Comparison of ENCODE assay signal across 22 mouse cellular contexts in the genomic region with DNA sequence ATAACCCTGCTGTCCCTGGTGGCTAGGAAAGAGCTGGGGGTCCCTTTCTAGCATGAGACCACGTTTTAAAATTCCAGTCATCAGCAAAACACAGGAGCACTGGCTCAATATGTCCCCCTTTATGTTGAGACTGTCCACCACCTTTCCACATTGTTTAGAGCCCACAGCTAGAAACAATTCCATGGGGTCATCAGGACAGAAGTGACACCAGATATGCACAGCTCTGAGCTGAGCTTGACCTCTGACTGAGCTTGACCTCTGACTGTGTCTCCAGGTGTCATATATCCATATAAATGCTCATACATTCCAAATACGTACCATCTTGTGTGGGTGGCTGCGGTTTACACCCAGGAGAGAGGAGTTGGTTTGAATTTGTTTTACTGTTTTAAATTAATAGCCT.
A peak's percentile ranks its signal among the peaks of the same experiment; 100 is the strongest.
DNase-seq lines count a peak whose midpoint lies in the region; ATAC-seq and TF ChIP-seq lines count a peak whose summit lies in the region.
"Had no signal": no experiment of that assay in that cellular context is flagged by ENCODE, and none has a peak within 500 bp of the region (broad histone marks: within the 10 kb centered on the region; RNA-seq: fewer than 3 reads in every experiment).

No protein-coding gene starts in this region.

- H3K9ac ChIP-seq in liver, embryonic 12.5 days: no peak overlapping the region
- H3K9ac ChIP-seq in liver, embryonic 14.5 days (replicated peaks): no peak overlapping the region
- H3K9ac ChIP-seq: embryonic facial prominence, embryonic 15.5 days; forebrain, embryonic 13.5 days; heart, embryonic 13.5 days had no signal

- peaks cover 39% of the 10 kb centered on the region for H3K4me1 ChIP-seq in liver, embryonic 12.5 days
- H3K4me1 ChIP-seq in embryonic facial prominence, embryonic 10.5 days: peaks cover 17% of the 10 kb centered on the region
- peaks cover 30 to 34% of the 10 kb centered on the region in 2 experiments for H3K4me1 ChIP-seq in liver, embryonic 14.5 days (replicated peaks; ENCODE audit: control insufficient read depth in 2 of 2, insufficient read depth in 2 of 2, low read length in 1 of 2)
- H3K4me1 ChIP-seq in kidney, adult 2 months (ENCODE audit: control insufficient read depth, insufficient read depth, low read length): no peaks in the 10 kb centered on the region
- H3K4me1 ChIP-seq: embryonic facial prominence, embryonic 15.5 days; forebrain, embryonic 13.5 days; heart, embryonic 13.5 days had no signal

- WGBS in liver, embryonic 12.5 days (ENCODE audit: insufficient replicate concordance): 68% methylated on average over 3 of the region's 3 CpGs
- 34% methylated on average over 3 of the region's 3 CpGs for WGBS in embryonic facial prominence, embryonic 10.5 days
- WGBS in liver, embryonic 14.5 days (ENCODE audit: insufficient replicate concordance): 54% methylated on average over 3 of the region's 3 CpGs
- 56% methylated on average over 3 of the region's 3 CpGs for WGBS in kidney, adult 2 months

- H3K4me2 ChIP-seq in liver, embryonic 12.5 days: no peak overlapping the region
- no peak overlapping the region; the same call in 1 of the 2 replicates for H3K4me2 ChIP-seq in liver, embryonic 14.5 days (ENCODE audit: low read depth)
- H3K4me2 ChIP-seq: embryonic facial prominence, embryonic 15.5 days; forebrain, embryonic 13.5 days; heart, embryonic 13.5 days had no signal

- H3K27ac ChIP-seq in liver, embryonic 12.5 days: peak overlapping the region; percentile 53
- H3K27ac ChIP-seq in embryonic facial prominence, embryonic 10.5 days (replicated peaks): no peak overlapping the region
- peak overlapping the region; percentile 64 for H3K27ac ChIP-seq in liver, embryonic 14.5 days
- H3K27ac ChIP-seq in kidney, adult 2 months (ENCODE audit: insufficient read depth, low read depth, low read length): no peak overlapping the region
- H3K27ac ChIP-seq: embryonic facial prominence, embryonic 15.5 days; forebrain, embryonic 13.5 days; heart, adult 2 months; heart, embryonic 13.5 days; macrophage had no signal

- ATAC-seq in liver, embryonic 12.5 days: no peak
- no peak for ATAC-seq in liver, embryonic 14.5 days (ENCODE audit: insufficient read depth)
- ATAC-seq: forebrain, embryonic 13.5 days; intestine, embryonic 16.5 days had no signal

- TF ChIP-seq POLR2A in kidney, adult 2 months (IDR thresholded peaks at IDR 0.05; ENCODE audit: low read depth, low read length): no peak

- H3K36me3 ChIP-seq in liver, embryonic 12.5 days: no peaks in the 10 kb centered on the region
- H3K36me3 ChIP-seq in embryonic facial prominence, embryonic 10.5 days (replicated peaks): no peaks in the 10 kb centered on the region
- no peaks in the 10 kb centered on the region for H3K36me3 ChIP-seq in liver, embryonic 14.5 days (replicated peaks; ENCODE audit: control insufficient read depth, insufficient read depth, low read depth)
- H3K36me3 ChIP-seq in kidney, adult 2 months (ENCODE audit: control insufficient read depth, insufficient read depth, low read length): no peaks in the 10 kb centered on the region
- H3K36me3 ChIP-seq: embryonic facial prominence, embryonic 15.5 days; heart, embryonic 13.5 days had no signal

- no peaks in the 10 kb centered on the region for H3K9me3 ChIP-seq in liver, embryonic 12.5 days (replicated peaks)
- no peaks in the 10 kb centered on the region for H3K9me3 ChIP-seq in embryonic facial prominence, embryonic 10.5 days
- H3K9me3 ChIP-seq in liver, embryonic 14.5 days (ENCODE audit: control insufficient read depth, low read length): no peaks in the 10 kb centered on the region
- H3K9me3 ChIP-seq: embryonic facial prominence, embryonic 15.5 days; forebrain, embryonic 13.5 days had no signal

- no peak for TF ChIP-seq EP300 in liver, embryonic 14.5 days (IDR thresholded peaks at IDR 0.05; ENCODE audit: low read depth)

- no peak overlapping the region for H3K4me3 ChIP-seq in liver, embryonic 12.5 days
- H3K4me3 ChIP-seq in embryonic facial prominence, embryonic 10.5 days: no peak overlapping the region
- no peak overlapping the region for H3K4me3 ChIP-seq in liver, embryonic 14.5 days (ENCODE audit: insufficient read depth in 1 of 2, low read depth in 2 of 2, low read length in 2 of 2)
- H3K4me3 ChIP-seq in kidney, adult 2 months (ENCODE audit: insufficient read depth, low read depth, low read length): no peak overlapping the region
- H3K4me3 ChIP-seq: embryonic facial prominence, embryonic 15.5 days; forebrain, embryonic 13.5 days; heart, adult 2 months; heart, embryonic 13.5 days had no signal

- DNase-seq in liver: no peak
- DNase-seq in embryonic facial prominence, embryonic 10.5 days (ENCODE audit: low spot score): peak; percentile 22
- no peak for DNase-seq in liver, embryonic 14.5 days (ENCODE audit: low read depth in 3 of 3, low spot score in 3 of 3)
- no peak for DNase-seq in thymus, postnatal 0 days (ENCODE audit: low spot score)
- DNase-seq in kidney, adult 2 months: no peak
- DNase-seq: adrenal gland, postnatal 25 days; B cell, adult 2 months; cerebellum, adult 2 months; cerebellum, postnatal 25 days; gastrocnemius, postnatal 25 days; heart, adult 2 months; heart, postnatal 10 days; kidney, adult 9 months; kidney, postnatal 14 days; layer of hippocampus, adult 9-11 months; midbrain, embryonic 14.5 days had no signal

- H3K27me3 ChIP-seq in liver, embryonic 12.5 days (replicated peaks): no peaks in the 10 kb centered on the region
- no peaks in the 10 kb centered on the region for H3K27me3 ChIP-seq in embryonic facial prominence, embryonic 10.5 days (replicated peaks; ENCODE audit: low read depth, poor library complexity, severe bottlenecking)
- no peaks in the 10 kb centered on the region for H3K27me3 ChIP-seq in liver, embryonic 14.5 days (ENCODE audit: control insufficient read depth, insufficient read depth, low read length)
- no peaks in the 10 kb centered on the region for H3K27me3 ChIP-seq in kidney, adult 2 months (replicated peaks; ENCODE audit: control insufficient read depth, insufficient read depth, low read length)
- H3K27me3 ChIP-seq: embryonic facial prominence, embryonic 15.5 days; forebrain, embryonic 13.5 days; heart, embryonic 13.5 days had no signal

- TF ChIP-seq CTCF in liver, embryonic 14.5 days (IDR thresholded peaks at IDR 0.05; ENCODE audit: low read depth): no peak
- TF ChIP-seq CTCF in kidney, adult 2 months (conservative IDR thresholded peaks at IDR 0.05; ENCODE audit: insufficient read depth, insufficient read length, low read depth, low read length): no peak

Comparison
In these comparisons a context has a peak if more than half of its experiments do, and no peak if none do; other contexts are left out.
1. H3K27ac ChIP-seq: peak in liver, embryonic 12.5 days (single experiment) and liver, embryonic 14.5 days (single experiment); none in embryonic facial prominence, embryonic 10.5 days (single experiment) and kidney, adult 2 months (single experiment).